7 mouse cellular contexts compared by ENCODE assay signal in the genomic region with DNA sequence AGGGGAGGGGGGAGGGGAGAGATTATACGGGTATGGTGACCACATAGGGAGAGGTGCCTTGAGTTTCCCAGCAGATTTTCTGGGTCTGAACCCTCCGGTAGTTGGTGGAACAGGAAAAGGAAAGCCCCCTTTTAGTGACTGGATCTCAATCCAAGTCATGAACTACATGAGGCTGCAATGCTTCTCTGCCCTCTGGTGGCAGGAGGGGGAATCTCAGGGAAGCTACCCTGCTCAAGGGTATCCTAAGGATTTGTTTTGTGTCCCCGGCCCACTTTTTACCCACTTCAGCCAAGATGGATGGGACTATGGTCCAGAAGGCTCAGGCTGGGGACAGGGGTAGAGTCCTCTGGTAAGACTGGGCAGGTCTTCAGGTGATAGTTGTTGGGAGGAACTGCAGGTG. TPM values are rescaled to one million over a fixed set of nuclear protein-coding genes. Genes with fewer than 3 reads are reported as not detected.
DNase-seq lines count a peak whose midpoint lies in the region.

No protein-coding gene starts in this region.

- peak; percentile 60 to 76 for DNase-seq in spleen, adult 18-20 months
- no peak for DNase-seq in spleen, adult 12 weeks (ENCODE audit: low spot score)
- DNase-seq in adrenal gland, adult 2 months, result peak; percentile 48
- DNase-seq in embryo, embryonic 9.5 days (ENCODE audit: extremely low spot score), result peak; percentile 62
- DNase-seq in kidney, adult 9 months, result peak; percentile 69
- peak; percentile 28 to 40 for DNase-seq in lung, adult 18-20 months
- peak; percentile 71 for DNase-seq in retina, postnatal 1 day

RNA-seq across cellular contexts. Expression of gene Astl, which starts 2.7 kb away (rescaled TPM):
- total RNA-seq in adrenal gland, adult 2 months (2021), result not detected
- not detected in 2 replicates for polyA plus RNA-seq in adrenal gland, adult 2 months (2012; rRNA removed)

RNA-seq across cellular contexts. Expression of gene Dusp2, which starts 5.2 kb away (rescaled TPM):
- total RNA-seq in adrenal gland, adult 2 months (2021), result under 1 TPM; 0.17 to 0.76 TPM
- 1.3 and 2.2 TPM in 2 replicates for polyA plus RNA-seq in adrenal gland, adult 2 months (2012; rRNA removed)

RNA-seq across cellular contexts. Expression of gene Adra2b, which starts 21.8 kb away (rescaled TPM):
- total RNA-seq in adrenal gland, adult 2 months (2021), result 1 to 10 TPM; 1.6 to 1.9 TPM
- 1.1 and 1.5 TPM in 2 replicates for polyA plus RNA-seq in adrenal gland, adult 2 months (2012; rRNA removed)
